Mouse (Mus musculus) C2C12 (cell line): ENCODE measurements around the gene Ranbp2.

Experiments used
- CEBPB ChIP-seq: IDR thresholded peaks from one replicate; pipeline ENCODE4 v1.6.1; 2011; ENCODE audit warnings: low read depth, mild to moderate bottlenecking, control low read depth, moderate library complexity
- CTCF ChIP-seq: IDR thresholded peaks from one replicate; pipeline ENCODE4 v1.5.1; 2011; ENCODE audit not compliant: control insufficient read depth, insufficient read depth, insufficient read length
- MAX ChIP-seq: IDR thresholded peaks from one replicate; pipeline ENCODE4 v1.6.1; 2011; ENCODE audit warnings: mild to moderate bottlenecking, control low read depth
- MYOD1 ChIP-seq: IDR thresholded peaks from one replicate; pipeline ENCODE4 v1.6.1; 2011; ENCODE audit warnings: low read depth; ENCODE audit not compliant: control insufficient read depth, insufficient read length
- USF1 ChIP-seq: IDR thresholded peaks from one replicate; pipeline ENCODE4 v1.6.1; 2011; ENCODE audit warnings: low read depth, mild to moderate bottlenecking, control low read depth, moderate library complexity

- TF ChIP-seq CTCF (no peak), MAX (no peak), USF1 (no peak), MYOD1 (no peak), CEBPB (no peak)
These were observed 85.5 kb downstream of the Ranbp2 start for GRCm38 (mm10) chr10:58532177-58532576.
